ENCODE assay signal across 10 mouse cellular contexts in genomic region chr12:112510365-112510732, GRCm38 (mm10). TPM values are rescaled to one million over a fixed set of nuclear protein-coding genes. Genes with fewer than 3 reads are reported as not detected.
DNase-seq lines count a peak whose midpoint lies in the region; ATAC-seq and TF ChIP-seq lines count a peak whose summit lies in the region.
"Had no signal": no experiment of that assay in that cellular context is flagged by ENCODE, and none has a peak within 500 bp of the region (broad histone marks: within the 10 kb centered on the region; RNA-seq: fewer than 3 reads in every experiment).

No protein-coding gene starts in this region.

- H3K4me1 ChIP-seq in stomach, embryonic 14.5 days (ENCODE audit: control insufficient read depth, insufficient read depth, low read length) = 0 out of 2 replicates have a peak, but pooled peaks cover 2% of the 10 kb centered on the region
- no peaks in the 10 kb centered on the region for H3K4me1 ChIP-seq in stomach, postnatal 0 days (replicated peaks; ENCODE audit: control insufficient read depth, insufficient read depth)
- H3K4me1 ChIP-seq in limb, embryonic 13.5 days = peaks cover 8% of the 10 kb centered on the region

- TF ChIP-seq CTCF in stomach, postnatal 0 days (IDR thresholded peaks at IDR 0.05; ENCODE audit: low read depth) = no peak

- no peak overlapping the region; the same call in 1 of the 2 replicates for H3K4me3 ChIP-seq in stomach, embryonic 14.5 days (ENCODE audit: low read depth, low read length)
- no peak overlapping the region for H3K4me3 ChIP-seq in stomach, postnatal 0 days (ENCODE audit: low read depth, low read length)
- H3K4me3 ChIP-seq in limb, embryonic 13.5 days = no peak overlapping the region
- H3K4me3 ChIP-seq: erythroblast, embryonic 14.5 days had no signal

- ATAC-seq in stomach, embryonic 14.5 days (ENCODE audit: insufficient number of reproducible peaks, insufficient read depth, low FRiP score, low read depth) = no peak
- ATAC-seq in stomach, postnatal 0 days (ENCODE audit: low FRiP score, low TSS enrichment) = no peak
- ATAC-seq in limb, embryonic 13.5 days (ENCODE audit: low FRiP score, low read depth) = no peak
- ATAC-seq in cerebellum, adult (ENCODE audit: insufficient number of reproducible peaks, low FRiP score, low TSS enrichment) = no peak

- peaks cover 14% of the 10 kb centered on the region for H3K27me3 ChIP-seq in stomach, embryonic 14.5 days (ENCODE audit: control insufficient read depth, insufficient read depth, low read length)
- no peaks in the 10 kb centered on the region for H3K27me3 ChIP-seq in stomach, postnatal 0 days (ENCODE audit: control insufficient read depth, insufficient read depth, low read length)
- H3K27me3 ChIP-seq in limb, embryonic 13.5 days = peaks cover 56% of the 10 kb centered on the region

- no peaks in the 10 kb centered on the region for H3K36me3 ChIP-seq in stomach, embryonic 14.5 days (ENCODE audit: control insufficient read depth, insufficient read depth, low read length)
- H3K36me3 ChIP-seq in stomach, postnatal 0 days (ENCODE audit: control insufficient read depth, insufficient read depth, low read length) = no peaks in the 10 kb centered on the region
- no peaks in the 10 kb centered on the region for H3K36me3 ChIP-seq in limb, embryonic 13.5 days

- no peaks in the 10 kb centered on the region for H3K9me3 ChIP-seq in stomach, embryonic 14.5 days (ENCODE audit: control insufficient read depth, low read depth, low read length)
- H3K9me3 ChIP-seq in stomach, postnatal 0 days (ENCODE audit: control insufficient read depth, low read length) = no peaks in the 10 kb centered on the region
- no peaks in the 10 kb centered on the region for H3K9me3 ChIP-seq in limb, embryonic 13.5 days

- peak overlapping the region; percentile 51 for H3K4me2 ChIP-seq in stomach, embryonic 14.5 days (replicated peaks; ENCODE audit: low read depth, low read length)
- no peak overlapping the region for H3K4me2 ChIP-seq in stomach, postnatal 0 days (replicated peaks; ENCODE audit: low read depth)
- H3K4me2 ChIP-seq in limb, embryonic 13.5 days (replicated peaks) = peak overlapping the region; percentile 78

- no peak overlapping the region for H3K9ac ChIP-seq in stomach, embryonic 14.5 days (replicated peaks; ENCODE audit: low read depth, low read length)
- no peak overlapping the region for H3K9ac ChIP-seq in stomach, postnatal 0 days (ENCODE audit: low read length)
- no peak overlapping the region for H3K9ac ChIP-seq in limb, embryonic 13.5 days

- no peak for TF ChIP-seq EP300 in stomach, postnatal 0 days (optimal IDR thresholded peaks at IDR 0.05)

- no peak overlapping the region for H3K27ac ChIP-seq in stomach, embryonic 14.5 days (ENCODE audit: low read length)
- H3K27ac ChIP-seq in stomach, postnatal 0 days (replicated peaks) = no peak overlapping the region
- H3K27ac ChIP-seq in limb, embryonic 13.5 days = no peak overlapping the region

- WGBS in stomach, embryonic 14.5 days = 23% methylated on average over 7 of the region's 7 CpGs
- WGBS in stomach, postnatal 0 days = 21% methylated on average over 7 of the region's 7 CpGs
- 32% methylated on average over 7 of the region's 7 CpGs for WGBS in limb, embryonic 13.5 days

- DNase-seq in embryo, embryonic 10 days (ENCODE audit: low spot score) = peak; percentile 20
- no peak for DNase-seq in embryo, embryonic 9.5 days (ENCODE audit: extremely low spot score)
- DNase-seq in stomach, postnatal 0 days (ENCODE audit: low spot score) = no peak
- DNase-seq in urinary bladder, adult 2 months (ENCODE audit: low spot score) = no peak
- DNase-seq in ovary, postnatal 36 days (ENCODE audit: low spot score) = no peak
- DNase-seq: lung, adult 2 months had no signal

RNA-seq across cellular contexts. Expression of gene Tmem179, which starts 6.2 kb away (rescaled TPM):
- 2.1 and 2.7 TPM in 2 replicates for polyA plus RNA-seq in stomach, embryonic 14.5 days (2014; fragmentation: Nextera tagmentation; extraction: Ambion mirVana)
- polyA plus RNA-seq in stomach, postnatal 0 days (2015; fragmentation: Nextera tagmentation; extraction: Ambion mirVana) = 1.5 and 1.7 TPM in 2 replicates
- 0.28 and 0.66 TPM in 2 replicates for polyA plus RNA-seq in limb, embryonic 13.5 days (2015; fragmentation: Nextera tagmentation; extraction: Ambion mirVana)
- 0.22 TPM in 2 replicates for polyA plus RNA-seq in urinary bladder, adult 2 months (2012; rRNA removed)
- polyA plus RNA-seq: erythroblast, embryonic 14.5 days had no signal

RNA-seq across cellular contexts. Expression of gene A530016L24Rik, which starts 21.1 kb away (rescaled TPM):
- polyA plus RNA-seq in stomach, embryonic 14.5 days (2014; fragmentation: Nextera tagmentation; extraction: Ambion mirVana) = 0.27 and 0.30 TPM in 2 replicates
- not detected in 2 replicates for polyA plus RNA-seq in stomach, postnatal 0 days (2015; fragmentation: Nextera tagmentation; extraction: Ambion mirVana)
- 0.41 and 0.64 TPM in 2 replicates for polyA plus RNA-seq in limb, embryonic 13.5 days (2015; fragmentation: Nextera tagmentation; extraction: Ambion mirVana)
- polyA plus RNA-seq in urinary bladder, adult 2 months (2012; rRNA removed) = 2.8 and 4.3 TPM in 2 replicates
